Mouse (Mus musculus): ENCODE measurements at regions not wholly inside any gene's neighbourhood (a gene's known extent, or its start where the extent isn't known, plus 50 kb on each side); places are given as distances from the start of the nearest gene placed in this dataset.

- Histone ChIP-seq H3K4me1 (ENCODE audit: control insufficient read depth, insufficient read depth) (no peaks in the 10 kb centered on the region), H3K27me3 (ENCODE audit: control insufficient read depth, insufficient read depth, low read length) (no peaks in the 10 kb centered on the region), H3K27ac (ENCODE audit: low read depth) (no peak overlapping the region), H3K4me3 (ENCODE audit: low read depth, low read length) (no peak overlapping the region), H3K9ac (replicated peaks; ENCODE audit: low read depth, low read length) (no peak overlapping the region), H3K4me2 (ENCODE audit: low read depth, low read length) (no peak overlapping the region), H3K9me3 (replicated peaks; ENCODE audit: control insufficient read depth, low read length) (no peaks in the 10 kb centered on the region), H3K36me3 (replicated peaks; ENCODE audit: control insufficient read depth, insufficient read depth, low read length) (no peaks in the 10 kb centered on the region)
- DNase-seq (ENCODE audit: low spot score) (no peak), ATAC-seq (ENCODE audit: insufficient read depth, low read depth) (no peak)
- no peak for TF ChIP-seq EP300 (IDR thresholded peaks at IDR 0.05; ENCODE audit: low read depth)
- no peak for TF ChIP-seq CTCF (IDR thresholded peaks at IDR 0.05; ENCODE audit: low read depth)
- WGBS = 74% methylated on average over 10 of the region's 10 CpGs
Measured at GRCm38 (mm10) chr14:76836926-76837516, 199.6 kb upstream of the Ccdc122 start.

GRCm38 (mm10) chr14:76836271-76836670, 200.3 kb upstream of the Ccdc122 start:
- 90% methylated on average over 2 of the region's 2 CpGs for WGBS
- H3K4me3 ChIP-seq (ENCODE audit: low read depth, low read length) = no peak overlapping the region
- H3K4me2 ChIP-seq (ENCODE audit: low read depth, low read length) = no peak overlapping the region
- no peak for ATAC-seq (ENCODE audit: insufficient read depth, low read depth)
- H3K4me1 ChIP-seq (ENCODE audit: control insufficient read depth, insufficient read depth) = no peaks in the 10 kb centered on the region
- no peak for DNase-seq (ENCODE audit: low spot score)
- H3K9ac ChIP-seq (replicated peaks; ENCODE audit: low read depth, low read length) = no peak overlapping the region
- no peak overlapping the region for H3K27ac ChIP-seq (ENCODE audit: low read depth)
- H3K36me3 ChIP-seq (replicated peaks; ENCODE audit: control insufficient read depth, insufficient read depth, low read length) = no peaks in the 10 kb centered on the region
- TF ChIP-seq EP300 (IDR thresholded peaks at IDR 0.05; ENCODE audit: low read depth) (no peak), CTCF (IDR thresholded peaks at IDR 0.05; ENCODE audit: low read depth) (no peak)
- no peaks in the 10 kb centered on the region for H3K27me3 ChIP-seq (ENCODE audit: control insufficient read depth, insufficient read depth, low read length)
- no peaks in the 10 kb centered on the region for H3K9me3 ChIP-seq (replicated peaks; ENCODE audit: control insufficient read depth, low read length)

GRCm38 (mm10) chr14:76834084-76834483, 202.5 kb upstream of the Ccdc122 start:
- H3K4me2 ChIP-seq (ENCODE audit: low read depth, low read length) = no peak overlapping the region
- no peak overlapping the region for H3K27ac ChIP-seq (ENCODE audit: low read depth)
- no peaks in the 10 kb centered on the region for H3K27me3 ChIP-seq (ENCODE audit: control insufficient read depth, insufficient read depth, low read length)
- H3K36me3 ChIP-seq (replicated peaks; ENCODE audit: control insufficient read depth, insufficient read depth, low read length) = no peaks in the 10 kb centered on the region
- H3K4me3 ChIP-seq (ENCODE audit: low read depth, low read length) = no peak overlapping the region
- H3K4me1 ChIP-seq (ENCODE audit: control insufficient read depth, insufficient read depth) = no peaks in the 10 kb centered on the region
- TF ChIP-seq CTCF (IDR thresholded peaks at IDR 0.05; ENCODE audit: low read depth) = no peak
- no peak for TF ChIP-seq EP300 (IDR thresholded peaks at IDR 0.05; ENCODE audit: low read depth)
- DNase-seq (ENCODE audit: low spot score) (no peak), ATAC-seq (ENCODE audit: insufficient read depth, low read depth) (no peak)
- no peaks in the 10 kb centered on the region for H3K9me3 ChIP-seq (replicated peaks; ENCODE audit: control insufficient read depth, low read length)
- 55% methylated on average over 6 of the region's 6 CpGs for WGBS
- H3K9ac ChIP-seq (replicated peaks; ENCODE audit: low read depth, low read length) = no peak overlapping the region

- 90% methylated on average over 1 of the region's 1 CpGs for WGBS
- no peak overlapping the region for H3K4me2 ChIP-seq (ENCODE audit: low read depth, low read length)
- no peak overlapping the region for H3K4me3 ChIP-seq (ENCODE audit: low read depth, low read length)
- H3K4me1 ChIP-seq (ENCODE audit: control insufficient read depth, insufficient read depth) = no peaks in the 10 kb centered on the region
- H3K36me3 ChIP-seq (replicated peaks; ENCODE audit: control insufficient read depth, insufficient read depth, low read length) = no peaks in the 10 kb centered on the region
- no peaks in the 10 kb centered on the region for H3K27me3 ChIP-seq (ENCODE audit: control insufficient read depth, insufficient read depth, low read length)
- DNase-seq (ENCODE audit: low spot score) (no peak), ATAC-seq (ENCODE audit: insufficient read depth, low read depth) (no peak)
- no peaks in the 10 kb centered on the region for H3K9me3 ChIP-seq (replicated peaks; ENCODE audit: control insufficient read depth, low read length)
- no peak for TF ChIP-seq EP300 (IDR thresholded peaks at IDR 0.05; ENCODE audit: low read depth)
- TF ChIP-seq CTCF (IDR thresholded peaks at IDR 0.05; ENCODE audit: low read depth) = no peak
- H3K27ac ChIP-seq (ENCODE audit: low read depth) = no peak overlapping the region
- H3K9ac ChIP-seq (replicated peaks; ENCODE audit: low read depth, low read length) = no peak overlapping the region
Measured at GRCm38 (mm10) chr14:76829161-76829510, 207.4 kb upstream of the Ccdc122 start.

GRCm38 (mm10) chr14:76828453-76829160, 208.0 kb upstream of the Ccdc122 start:
- Histone ChIP-seq H3K27ac (ENCODE audit: low read depth) (no peak overlapping the region), H3K4me3 (ENCODE audit: low read depth, low read length) (no peak overlapping the region), H3K9me3 (replicated peaks; ENCODE audit: control insufficient read depth, low read length) (no peaks in the 10 kb centered on the region), H3K4me1 (ENCODE audit: control insufficient read depth, insufficient read depth) (no peaks in the 10 kb centered on the region), H3K4me2 (ENCODE audit: low read depth, low read length) (no peak overlapping the region), H3K27me3 (ENCODE audit: control insufficient read depth, insufficient read depth, low read length) (no peaks in the 10 kb centered on the region), H3K36me3 (replicated peaks; ENCODE audit: control insufficient read depth, insufficient read depth, low read length) (no peaks in the 10 kb centered on the region), H3K9ac (replicated peaks; ENCODE audit: low read depth, low read length) (no peak overlapping the region)
- ATAC-seq (ENCODE audit: insufficient read depth, low read depth) (no peak), DNase-seq (ENCODE audit: low spot score) (no peak)
- TF ChIP-seq EP300 (IDR thresholded peaks at IDR 0.05; ENCODE audit: low read depth) (no peak), CTCF (IDR thresholded peaks at IDR 0.05; ENCODE audit: low read depth) (no peak)
- WGBS = 50% methylated on average over 10 of the region's 10 CpGs

GRCm38 (mm10) chr14:76824066-76824465, 212.5 kb upstream of the Ccdc122 start:
- DNase-seq (ENCODE audit: low spot score) = no peak
- H3K4me2 ChIP-seq (ENCODE audit: low read depth, low read length) = no peak overlapping the region
- no peaks in the 10 kb centered on the region for H3K36me3 ChIP-seq (replicated peaks; ENCODE audit: control insufficient read depth, insufficient read depth, low read length)
- no peak overlapping the region for H3K4me3 ChIP-seq (ENCODE audit: low read depth, low read length)
- 92% methylated on average over 3 of the region's 3 CpGs for WGBS
- no peaks in the 10 kb centered on the region for H3K27me3 ChIP-seq (ENCODE audit: control insufficient read depth, insufficient read depth, low read length)
- H3K9ac ChIP-seq (replicated peaks; ENCODE audit: low read depth, low read length) = no peak overlapping the region
- no peak for TF ChIP-seq CTCF (IDR thresholded peaks at IDR 0.05; ENCODE audit: low read depth)
- TF ChIP-seq EP300 (IDR thresholded peaks at IDR 0.05; ENCODE audit: low read depth) = no peak
- H3K4me1 ChIP-seq (ENCODE audit: control insufficient read depth, insufficient read depth) = peaks cover 18% of the 10 kb centered on the region
- H3K9me3 ChIP-seq (replicated peaks; ENCODE audit: control insufficient read depth, low read length) = no peaks in the 10 kb centered on the region
- no peak for ATAC-seq (ENCODE audit: insufficient read depth, low read depth)
- H3K27ac ChIP-seq (ENCODE audit: low read depth) = no peak overlapping the region
